Mouse (Mus musculus): ENCODE measurements around the gene Naa80. TPM values are rescaled to one million over a fixed set of nuclear protein-coding genes. Genes with fewer than 3 reads are reported as not detected.

The Naa80 gene
- polyA plus RNA-seq, 1 experiment from 2014 or later: 11.1 TPM

- Histone ChIP-seq H3K9ac (ENCODE audit: low read length) (no peak overlapping the region), H3K36me3 (ENCODE audit: control insufficient read depth, insufficient read depth, low read length) (peaks cover 9% of the 10 kb centered on the region), H3K4me2 (no peak overlapping the region), H3K4me3 (ENCODE audit: low read depth, low read length) (no peak overlapping the region), H3K4me1 (ENCODE audit: control insufficient read depth, insufficient read depth, low read length) (peaks cover 25% of the 10 kb centered on the region), H3K27me3 (ENCODE audit: control insufficient read depth, insufficient read depth, low read length) (peaks cover 26% of the 10 kb centered on the region), H3K9me3 (ENCODE audit: control insufficient read depth, low read length) (no peaks in the 10 kb centered on the region), H3K27ac (ENCODE audit: low read depth, low read length) (no peak overlapping the region)
- ATAC-seq (ENCODE audit: low FRiP score) (no peak), DNase-seq (ENCODE audit: low spot score, missing footprints) (no peak)
- whole genome bisulfite sequencing: 82% methylated on average over 5 of the region's 5 CpGs
Observed at GRCm38 (mm10) chr9:107547957-107548356, 30.7 kb upstream of the Naa80 start.

- Histone ChIP-seq H3K4me3 (ENCODE audit: low read depth, low read length) (no peak overlapping the region), H3K9me3 (ENCODE audit: control insufficient read depth, low read length) (no peaks in the 10 kb centered on the region), H3K4me1 (ENCODE audit: control insufficient read depth, insufficient read depth, low read length) (peaks cover 31% of the 10 kb centered on the region), H3K9ac (ENCODE audit: low read length) (no peak overlapping the region), H3K4me2 (no peak overlapping the region), H3K27me3 (ENCODE audit: control insufficient read depth, insufficient read depth, low read length) (peaks cover 28% of the 10 kb centered on the region), H3K36me3 (ENCODE audit: control insufficient read depth, insufficient read depth, low read length) (peaks cover 9% of the 10 kb centered on the region), H3K27ac (ENCODE audit: low read depth, low read length) (no peak overlapping the region)
- WGBS: 92% methylated on average over 9 of the region's 10 CpGs
- ATAC-seq (ENCODE audit: low FRiP score): no peak
- no peak for DNase-seq (ENCODE audit: low spot score, missing footprints)
Observed at GRCm38 (mm10) chr9:107548820-107549219, 29.9 kb upstream of the Naa80 start.

- 87% methylated on average over 20 of the region's 20 CpGs for WGBS
- H3K4me3 ChIP-seq (ENCODE audit: low read depth, low read length): no peak overlapping the region
Observed at GRCm38 (mm10) chr9:107549297-107550074, 29.2 kb upstream of the Naa80 start.

GRCm38 (mm10) chr9:107550491-107551116 lies 28.1 kb upstream of the Naa80 start:
- Histone ChIP-seq H3K9ac (ENCODE audit: low read length) (no peak overlapping the region), H3K9me3 (ENCODE audit: control insufficient read depth, low read length) (no peaks in the 10 kb centered on the region), H3K4me3 (ENCODE audit: low read depth, low read length) (peak overlapping the region; percentile 34; the same call in 1 of the 2 replicates), H3K27me3 (ENCODE audit: control insufficient read depth, insufficient read depth, low read length) (peaks cover 28% of the 10 kb centered on the region), H3K4me1 (ENCODE audit: control insufficient read depth, insufficient read depth, low read length) (peaks cover 34% of the 10 kb centered on the region), H3K4me2 (peak overlapping the region; percentile 70), H3K27ac (ENCODE audit: low read depth, low read length) (no peak overlapping the region), H3K36me3 (ENCODE audit: control insufficient read depth, insufficient read depth, low read length) (no peaks in the 10 kb centered on the region)
- DNase-seq (ENCODE audit: low spot score, missing footprints) (peak; percentile 91), ATAC-seq (ENCODE audit: low FRiP score) (no peak)
- 25% methylated on average over 23 of the region's 23 CpGs for WGBS

More at GRCm38 (mm10) chr9:107549297-107550074, 29.2 kb upstream of the Naa80 start:
- no peak for DNase-seq (ENCODE audit: low spot score, missing footprints)
- Histone ChIP-seq H3K27ac (ENCODE audit: low read depth, low read length) (no peak overlapping the region), H3K9ac (ENCODE audit: low read length) (no peak overlapping the region), H3K36me3 (ENCODE audit: control insufficient read depth, insufficient read depth, low read length) (peaks cover 4% of the 10 kb centered on the region; the same call in 1 of the 2 replicates), H3K27me3 (ENCODE audit: control insufficient read depth, insufficient read depth, low read length) (peaks cover 28% of the 10 kb centered on the region), H3K9me3 (ENCODE audit: control insufficient read depth, low read length) (no peaks in the 10 kb centered on the region), H3K4me1 (ENCODE audit: control insufficient read depth, insufficient read depth, low read length) (peaks cover 32% of the 10 kb centered on the region), H3K4me2 (no peak overlapping the region)
- ATAC-seq (ENCODE audit: low FRiP score): no peak

- Histone ChIP-seq H3K9me3 (ENCODE audit: control insufficient read depth, low read length) (no peaks in the 10 kb centered on the region), H3K9ac (ENCODE audit: low read length) (peak within 1 kb of the TSS; percentile 59), H3K4me3 (ENCODE audit: low read depth, low read length) (peak within 1 kb of the TSS; percentile 34), H3K36me3 (ENCODE audit: control insufficient read depth, insufficient read depth, low read length) (no peaks in the 10 kb centered on the region), H3K27me3 (ENCODE audit: control insufficient read depth, insufficient read depth, low read length) (peaks cover 28% of the 10 kb centered on the region), H3K4me2 (peak within 1 kb of the TSS; percentile 70), H3K27ac (ENCODE audit: low read depth, low read length) (no peak within 1 kb of the TSS), H3K4me1 (ENCODE audit: control insufficient read depth, insufficient read depth, low read length) (peaks cover 41% of the 10 kb centered on the region)
- under 1% methylated on average over 63 of the region's 63 CpGs for WGBS
- peak; percentile 94 for DNase-seq (ENCODE audit: low spot score, missing footprints)
- ATAC-seq (ENCODE audit: low FRiP score): no peak
Observed at GRCm38 (mm10) chr9:107551117-107551889, 27.4 kb upstream of the Naa80 start, which contains the start of gene Rassf1. TSS of gene Rassf1 (plus strand) at chr9:107551555.

- no peak overlapping the region for H3K27ac ChIP-seq (ENCODE audit: low read depth, low read length)
- 3% methylated on average over 8 of the region's 8 CpGs for WGBS
- H3K4me1 ChIP-seq (ENCODE audit: control insufficient read depth, insufficient read depth, low read length): peaks cover 35% of the 10 kb centered on the region
- ATAC-seq (ENCODE audit: low FRiP score) (no peak), DNase-seq (ENCODE audit: low spot score, missing footprints) (no peak)
- peak overlapping the region; percentile 70 for H3K4me2 ChIP-seq
- peaks cover 28% of the 10 kb centered on the region for H3K27me3 ChIP-seq (ENCODE audit: control insufficient read depth, insufficient read depth, low read length)
- peak overlapping the region; percentile 34 for H3K4me3 ChIP-seq (ENCODE audit: low read depth, low read length)
- peak overlapping the region; percentile 59 for H3K9ac ChIP-seq (ENCODE audit: low read length)
- H3K9me3 ChIP-seq (ENCODE audit: control insufficient read depth, low read length): no peaks in the 10 kb centered on the region
- H3K36me3 ChIP-seq (ENCODE audit: control insufficient read depth, insufficient read depth, low read length): no peaks in the 10 kb centered on the region
Observed at GRCm38 (mm10) chr9:107551890-107552355, 26.8 kb upstream of the Naa80 start.

- Histone ChIP-seq H3K9ac (ENCODE audit: low read length) (no peak overlapping the region), H3K36me3 (ENCODE audit: control insufficient read depth, insufficient read depth, low read length) (no peaks in the 10 kb centered on the region), H3K4me2 (no peak overlapping the region), H3K9me3 (ENCODE audit: control insufficient read depth, low read length) (no peaks in the 10 kb centered on the region), H3K27me3 (ENCODE audit: control insufficient read depth, insufficient read depth, low read length) (peaks cover 28% of the 10 kb centered on the region), H3K4me3 (ENCODE audit: low read depth, low read length) (no peak overlapping the region), H3K27ac (ENCODE audit: low read depth, low read length) (no peak overlapping the region), H3K4me1 (ENCODE audit: control insufficient read depth, insufficient read depth, low read length) (peaks cover 27% of the 10 kb centered on the region)
- WGBS: 81% methylated on average over 5 of the region's 5 CpGs
- DNase-seq (ENCODE audit: low spot score, missing footprints): no peak
- no peak for ATAC-seq (ENCODE audit: low FRiP score)
Observed at GRCm38 (mm10) chr9:107552690-107553393, 25.8 kb upstream of the Naa80 start.

- Histone ChIP-seq H3K4me1 (ENCODE audit: control insufficient read depth, insufficient read depth, low read length) (peaks cover 27% of the 10 kb centered on the region), H3K27me3 (ENCODE audit: control insufficient read depth, insufficient read depth, low read length) (peaks cover 28% of the 10 kb centered on the region), H3K4me3 (ENCODE audit: low read depth, low read length) (peak overlapping the region; percentile 61), H3K4me2 (peak overlapping the region; percentile 93), H3K36me3 (ENCODE audit: control insufficient read depth, insufficient read depth, low read length) (peaks cover 3% of the 10 kb centered on the region; the same call in 1 of the 2 replicates), H3K9ac (ENCODE audit: low read length) (peak overlapping the region; percentile 68), H3K27ac (ENCODE audit: low read depth, low read length) (peak overlapping the region; percentile 51; the same call in 1 of the 2 replicates), H3K9me3 (ENCODE audit: control insufficient read depth, low read length) (no peaks in the 10 kb centered on the region)
- no peak for DNase-seq (ENCODE audit: low spot score, missing footprints)
- ATAC-seq (ENCODE audit: low FRiP score): peak; percentile 75
- 7% methylated on average over 37 of the region's 37 CpGs for WGBS
Observed at GRCm38 (mm10) chr9:107553541-107554318, 25.0 kb upstream of the Naa80 start.
